ENCODE assay signal across 19 mouse cellular contexts in genomic region chrX:102588560-102588959, GRCm38 (mm10). TPM values are rescaled to one million over a fixed set of nuclear protein-coding genes. Genes with fewer than 3 reads are reported as not detected.
DNase-seq lines count a peak whose midpoint lies in the region; ATAC-seq and TF ChIP-seq lines count a peak whose summit lies in the region.
"Had no signal": no experiment of that assay in that cellular context is flagged by ENCODE, and none has a peak within 500 bp of the region (broad histone marks: within the 10 kb centered on the region; RNA-seq: fewer than 3 reads in every experiment).

No protein-coding gene starts in this region.

- no peak overlapping the region for H3K4me2 ChIP-seq in forebrain, embryonic 14.5 days (ENCODE audit: low read length)
- H3K4me2 ChIP-seq in forebrain, embryonic 12.5 days = no peak overlapping the region
- H3K4me2 ChIP-seq in midbrain, postnatal 0 days (ENCODE audit: low read depth, low read length, poor library complexity, severe bottlenecking) = no peak overlapping the region
- H3K4me2 ChIP-seq: heart, embryonic 11.5 days; heart, embryonic 15.5 days; hindbrain, embryonic 15.5 days had no signal

- no peaks in the 10 kb centered on the region for H3K9me3 ChIP-seq in forebrain, embryonic 14.5 days (replicated peaks; ENCODE audit: control insufficient read depth, low read length)
- no peaks in the 10 kb centered on the region for H3K9me3 ChIP-seq in forebrain, embryonic 12.5 days
- H3K9me3 ChIP-seq in midbrain, postnatal 0 days (ENCODE audit: low read length) = no peaks in the 10 kb centered on the region
- H3K9me3 ChIP-seq in midbrain, embryonic 10.5 days (replicated peaks) = no peaks in the 10 kb centered on the region
- H3K9me3 ChIP-seq: embryonic facial prominence, embryonic 10.5 days; heart, embryonic 15.5 days; hindbrain, embryonic 15.5 days had no signal

- WGBS in forebrain, embryonic 14.5 days = 43% methylated on average over 1 of the region's 1 CpGs
- 45% methylated on average over 1 of the region's 1 CpGs for WGBS in forebrain, embryonic 12.5 days
- 26% methylated on average over 1 of the region's 1 CpGs for WGBS in midbrain, postnatal 0 days
- WGBS in midbrain, embryonic 10.5 days = 66% methylated on average over 1 of the region's 1 CpGs

- no peak overlapping the region for H3K27ac ChIP-seq in forebrain, embryonic 14.5 days (ENCODE audit: low read depth, low read length)
- no peak overlapping the region for H3K27ac ChIP-seq in forebrain, embryonic 12.5 days
- H3K27ac ChIP-seq in layer of hippocampus, adult 2 months = peak overlapping the region; percentile 78; the same call in 1 of the 2 replicates
- H3K27ac ChIP-seq in midbrain, postnatal 0 days (ENCODE audit: low read depth, low read length) = no peak overlapping the region
- no peak overlapping the region for H3K27ac ChIP-seq in midbrain, embryonic 10.5 days (replicated peaks)
- H3K27ac ChIP-seq: embryonic facial prominence, embryonic 10.5 days; heart, adult 2 months; heart, embryonic 15.5 days; hindbrain, embryonic 15.5 days had no signal

- no peak for TF ChIP-seq CTCF in layer of hippocampus, adult 2 months (conservative IDR thresholded peaks at IDR 0.05)
- TF ChIP-seq CTCF in midbrain, postnatal 0 days (IDR thresholded peaks at IDR 0.05) = no peak

- no peaks in the 10 kb centered on the region for H3K27me3 ChIP-seq in forebrain, embryonic 14.5 days (replicated peaks; ENCODE audit: control insufficient read depth, insufficient read depth, low read length)
- peaks cover 8% of the 10 kb centered on the region; the same call in 1 of the 2 replicates for H3K27me3 ChIP-seq in forebrain, embryonic 12.5 days
- no peaks in the 10 kb centered on the region for H3K27me3 ChIP-seq in midbrain, postnatal 0 days (ENCODE audit: insufficient read depth, low read length)
- peaks cover 66% of the 10 kb centered on the region for H3K27me3 ChIP-seq in midbrain, embryonic 10.5 days (ENCODE audit: low read depth, poor library complexity, severe bottlenecking)
- H3K27me3 ChIP-seq: heart, embryonic 15.5 days had no signal

- no peak overlapping the region for H3K9ac ChIP-seq in forebrain, embryonic 14.5 days (ENCODE audit: low read length)
- H3K9ac ChIP-seq in forebrain, embryonic 12.5 days = no peak overlapping the region
- no peak overlapping the region for H3K9ac ChIP-seq in midbrain, postnatal 0 days (replicated peaks; ENCODE audit: low read length, poor library complexity, severe bottlenecking)
- H3K9ac ChIP-seq: heart, embryonic 15.5 days; hindbrain, embryonic 15.5 days had no signal

- no peak for ATAC-seq in forebrain, embryonic 14.5 days
- no peak for ATAC-seq in forebrain, embryonic 12.5 days (ENCODE audit: low FRiP score)
- no peak for ATAC-seq in midbrain, postnatal 0 days (ENCODE audit: low FRiP score)
- ATAC-seq: forebrain, embryonic 16.5 days had no signal

- no peaks in the 10 kb centered on the region for H3K4me1 ChIP-seq in forebrain, embryonic 14.5 days (ENCODE audit: control insufficient read depth, insufficient read depth, low read length)
- no peaks in the 10 kb centered on the region for H3K4me1 ChIP-seq in forebrain, embryonic 12.5 days
- no peaks in the 10 kb centered on the region for H3K4me1 ChIP-seq in midbrain, postnatal 0 days (ENCODE audit: insufficient read depth, low read length)
- no peaks in the 10 kb centered on the region for H3K4me1 ChIP-seq in midbrain, embryonic 10.5 days
- H3K4me1 ChIP-seq: embryonic facial prominence, embryonic 10.5 days; heart, embryonic 15.5 days; hindbrain, embryonic 15.5 days had no signal

- no peak overlapping the region for H3K4me3 ChIP-seq in forebrain, embryonic 14.5 days (ENCODE audit: low read depth, low read length)
- no peak overlapping the region for H3K4me3 ChIP-seq in forebrain, embryonic 12.5 days (replicated peaks)
- no peak overlapping the region for H3K4me3 ChIP-seq in layer of hippocampus, adult 2 months
- H3K4me3 ChIP-seq in midbrain, postnatal 0 days (ENCODE audit: low read depth, low read length) = no peak overlapping the region
- H3K4me3 ChIP-seq in midbrain, embryonic 10.5 days = no peak overlapping the region
- H3K4me3 ChIP-seq: embryonic facial prominence, embryonic 10.5 days; heart, adult 2 months; heart, embryonic 15.5 days; hindbrain, embryonic 15.5 days had no signal

- peak; percentile 1 for DNase-seq in forebrain, embryonic 14.5 days (ENCODE audit: low spot score)
- DNase-seq in layer of hippocampus, adult 2 months (ENCODE audit: low spot score in 2 of 2) = no peak
- DNase-seq in layer of hippocampus, postnatal 36 days = no peak
- DNase-seq in midbrain, postnatal 0 days (ENCODE audit: low spot score) = peak; percentile 37
- no peak for DNase-seq in midbrain, embryonic 10.5 days (ENCODE audit: low spot score)
- DNase-seq in brain, embryonic 18.5 days (ENCODE audit: low read depth, low spot score) = peak; percentile 4
- DNase-seq in kidney, postnatal 36 days = no peak
- DNase-seq: adrenal gland, adult 2 months; adrenal gland, postnatal 25 days; cerebellum, postnatal 36 days; gastrocnemius, postnatal 14 days; heart, adult 2 months; heart, postnatal 14 days had no signal

- no peaks in the 10 kb centered on the region for H3K36me3 ChIP-seq in forebrain, embryonic 14.5 days (ENCODE audit: control insufficient read depth, insufficient read depth, low read length)
- no peaks in the 10 kb centered on the region for H3K36me3 ChIP-seq in forebrain, embryonic 12.5 days (replicated peaks)
- H3K36me3 ChIP-seq in midbrain, postnatal 0 days (ENCODE audit: insufficient read depth, low read length) = no peaks in the 10 kb centered on the region
- no peaks in the 10 kb centered on the region for H3K36me3 ChIP-seq in midbrain, embryonic 10.5 days
- H3K36me3 ChIP-seq: embryonic facial prominence, embryonic 10.5 days; heart, embryonic 15.5 days; hindbrain, embryonic 15.5 days had no signal

RNA-seq across cellular contexts. Expression of gene Phka1, which starts 55.5 kb away (rescaled TPM):
- 3.8 and 4.3 TPM in 2 replicates for polyA plus RNA-seq in forebrain, embryonic 14.5 days (2014; fragmentation: Nextera tagmentation; extraction: Ambion mirVana)
- polyA plus RNA-seq in forebrain, embryonic 12.5 days (2016; fragmentation: Nextera tagmentation; extraction: Ambion mirVana) = 7.3 and 7.6 TPM in 2 replicates
- 10 to 100 TPM; 24.2 to 26.8 TPM for total RNA-seq in layer of hippocampus, adult 2 months (2021)
- total RNA-seq in layer of hippocampus, postnatal 36 days (2021) = 10 to 100 TPM; 24.0 to 25.0 TPM
- 8.7 and 15.8 TPM in 2 replicates for total RNA-seq in midbrain, postnatal 0 days (2014; rRNA removed)
- 6.6 and 6.8 TPM in 2 replicates for polyA plus RNA-seq in midbrain, postnatal 0 days (2015; fragmentation: Nextera tagmentation; extraction: Ambion mirVana)
- 5.2 and 7.0 TPM in 2 replicates for polyA plus RNA-seq in midbrain, embryonic 10.5 days (2016; fragmentation: Nextera tagmentation; extraction: Ambion mirVana)

Comparison
In these comparisons a context has a peak if more than half of its experiments do, and no peak if none do; other contexts are left out.
1. DNase-seq: peak in forebrain, embryonic 14.5 days (single experiment), midbrain, postnatal 0 days (single experiment) and brain, embryonic 18.5 days (single experiment); none in layer of hippocampus, adult 2 months (0 of 2), layer of hippocampus, postnatal 36 days (0 of 2), midbrain, embryonic 10.5 days (single experiment) and kidney, postnatal 36 days (0 of 2).